Mouse (Mus musculus) activated CD4-positive, CD25-positive, alpha-beta regulatory T cell, adult 9 weeks (primary cell): Measurements from ENCODE around the gene Cntf. TPM values are rescaled to one million over a fixed set of nuclear protein-coding genes. Genes with fewer than 3 reads are reported as not detected.

Source experiments
- polyA plus RNA-seq: library from polyadenylated mRNA; unstranded; fragments of 100-300 nt; shearing (Covaris generic); gene quantifications from one replicate; pipeline ENCODE4 v1.2.1, GENCODE M21; 2017

The Cntf gene
- polyA plus RNA-seq = 0.68 TPM

DNA sequence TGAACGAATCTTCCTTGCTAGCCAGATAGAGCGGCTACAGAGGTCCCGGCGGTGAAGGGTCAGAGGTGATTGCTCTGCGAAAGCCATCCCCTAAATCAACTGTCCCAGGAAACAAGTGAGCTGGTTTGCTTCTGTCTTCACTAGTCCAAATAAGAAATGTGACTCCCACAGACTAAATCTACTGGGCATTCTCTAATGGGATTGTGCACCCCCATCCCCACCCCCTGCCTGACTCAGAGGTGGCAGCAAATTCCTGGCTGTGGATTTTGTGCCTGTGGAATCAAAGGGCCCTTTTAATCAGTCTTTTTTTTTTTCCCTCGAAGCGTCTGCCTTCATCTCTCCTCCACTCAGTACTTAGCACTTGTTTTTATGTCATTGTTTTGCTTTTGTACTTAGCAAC lies at the start of gene Cntf:
TSS of gene Cntf (minus strand) at position 325 of the 400 bp plus-strand sequence.

DNA sequence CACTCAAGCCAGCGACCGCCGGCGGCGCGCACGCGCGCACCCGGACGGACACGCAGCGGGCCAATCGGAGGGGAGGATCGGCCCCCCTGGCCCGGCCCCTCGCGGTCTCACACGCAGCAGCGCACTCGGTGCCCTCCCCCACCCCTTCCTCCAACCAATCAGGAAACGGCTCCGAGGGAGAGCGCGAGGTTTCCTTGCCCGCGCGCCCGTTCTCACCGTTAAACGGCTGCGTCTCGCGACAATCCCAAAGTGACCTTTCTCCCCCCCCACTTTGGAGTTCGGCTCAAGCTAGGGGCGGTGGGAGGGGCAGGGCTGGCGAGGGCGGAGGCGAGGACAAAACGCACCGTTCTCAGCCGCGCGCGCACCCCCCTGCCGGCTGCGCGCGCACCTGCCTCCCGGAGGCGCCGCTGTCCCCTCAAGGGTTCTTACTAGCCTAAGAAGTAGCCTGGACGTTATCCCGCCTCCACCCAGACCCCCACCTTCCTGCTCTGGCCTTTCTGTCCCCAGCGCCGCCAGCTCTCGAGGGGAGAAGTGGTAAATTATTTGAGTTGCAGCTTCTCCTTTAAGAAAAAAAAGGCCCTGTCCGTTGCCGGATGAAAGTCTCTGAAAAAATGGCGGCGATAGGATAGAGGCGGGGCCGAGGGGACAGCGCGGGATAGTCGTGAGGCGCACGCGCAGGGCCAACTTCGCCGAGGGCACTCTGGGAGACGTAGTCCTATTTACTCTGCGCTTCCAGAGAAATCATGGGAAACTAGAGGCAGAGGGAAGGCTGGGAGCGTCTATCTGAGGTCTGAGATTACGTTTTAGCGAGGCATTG lies 30.3 kb upstream of the Cntf start, which contains the start of the genes Zfp91 and Lpxn:
TSS of gene Zfp91 (minus strand) at position 616 of the 817 bp plus-strand sequence.
TSS of gene Lpxn (plus strand) at position 683 of the 817 bp plus-strand sequence.

Other genes with a start within 250 kb of the Cntf start
- 60.7 TPM for gene Fam111a, start 219.9 kb downstream of the Cntf start, polyA plus RNA-seq
- not detected for gene Gm4952, start 165.7 kb downstream of the Cntf start, polyA plus RNA-seq
- gene Glyat, start 132.3 kb downstream of the Cntf start, polyA plus RNA-seq = 0.09 TPM
- gene Olfr1442, start 95.2 kb downstream of the Cntf start, polyA plus RNA-seq = not detected
- gene Olfr1443, start 87.5 kb downstream of the Cntf start, polyA plus RNA-seq = not detected
- gene Keg1, start 69.8 kb downstream of the Cntf start, polyA plus RNA-seq = not detected
- 9.3 TPM for gene Zfp91, start 30.5 kb upstream of the Cntf start, polyA plus RNA-seq
- 255 TPM for gene Lpxn, start 30.6 kb upstream of the Cntf start, polyA plus RNA-seq
- not detected for gene Gm5244, start 81.0 kb upstream of the Cntf start, polyA plus RNA-seq
- gene Olfr1444, start 91.7 kb upstream of the Cntf start, polyA plus RNA-seq = 0.22 TPM
- gene Olfr1445, start 118.2 kb upstream of the Cntf start, polyA plus RNA-seq = not detected
- not detected for gene Olfr1446, start 127.9 kb upstream of the Cntf start, polyA plus RNA-seq
- not detected for gene Olfr1447, start 138.1 kb upstream of the Cntf start, polyA plus RNA-seq
- gene Olfr1448, start 158.8 kb upstream of the Cntf start, polyA plus RNA-seq = not detected
- gene Olfr1449, start 165.2 kb upstream of the Cntf start, polyA plus RNA-seq = not detected
- not detected for gene Olfr1450, start 184.6 kb upstream of the Cntf start, polyA plus RNA-seq
- gene Olfr1451, start 229.4 kb upstream of the Cntf start, polyA plus RNA-seq = not detected